In the genomic region with DNA sequence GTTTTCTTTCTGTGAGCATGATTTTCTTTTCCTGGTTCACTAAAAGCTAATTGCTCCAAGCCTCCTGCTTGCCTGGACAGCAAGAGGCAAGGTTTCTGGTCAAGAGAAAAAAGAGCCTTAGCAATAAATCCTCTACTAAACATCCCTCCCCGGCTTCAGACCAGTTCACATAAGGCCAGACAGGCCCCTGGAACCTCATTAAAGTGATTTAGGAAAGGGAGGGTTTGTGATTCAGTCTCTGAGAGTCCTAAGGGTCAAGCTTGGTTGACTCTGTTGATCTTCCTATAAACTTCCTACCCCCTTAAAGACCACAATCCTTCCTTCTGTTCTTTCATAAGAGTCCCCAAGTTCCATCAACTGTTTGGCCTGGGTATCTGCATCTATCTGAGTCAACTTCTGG, we compare ENCODE assay signal across 22 mouse cellular contexts. TPM values are rescaled to one million over a fixed set of nuclear protein-coding genes. Genes with fewer than 3 reads are reported as not detected.
DNase-seq lines count a peak whose midpoint lies in the region; ATAC-seq and TF ChIP-seq lines count a peak whose summit lies in the region.
"Had no signal": no experiment of that assay in that cellular context is flagged by ENCODE, and none has a peak within 500 bp of the region (broad histone marks: within the 10 kb centered on the region; RNA-seq: fewer than 3 reads in every experiment).

No protein-coding gene starts in this region.

- no peaks in the 10 kb centered on the region for H3K36me3 ChIP-seq in kidney, embryonic 15.5 days
- peaks cover 3% of the 10 kb centered on the region; the same call in 1 of the 2 replicates for H3K36me3 ChIP-seq in kidney, postnatal 0 days (ENCODE audit: insufficient read depth, low read length)
- H3K36me3 ChIP-seq: embryonic facial prominence, embryonic 13.5 days; embryonic facial prominence, embryonic 15.5 days; forebrain, embryonic 10.5 days; forebrain, embryonic 12.5 days had no signal

- peak; percentile 27 for DNase-seq in kidney, adult 9 months
- DNase-seq in kidney, adult 11 months = no peak
- no peak for DNase-seq in kidney, postnatal 4 days
- DNase-seq in kidney, postnatal 0 days (ENCODE audit: low spot score) = peak; percentile 66
- DNase-seq in kidney, postnatal 14 days = no peak
- DNase-seq: adrenal gland, adult 2 months; adrenal gland, postnatal 10 days; adrenal gland, postnatal 25 days; cerebellum, adult 11 months; cerebellum, adult 18-20 months; cerebellum, adult 8-10 months; cerebellum, adult 9-11 months; cerebellum, postnatal 14 days; cerebellum, postnatal 36 days; embryo, embryonic 11 days had no signal

- 0 out of 2 replicates have a peak, but pooled peaks cover 9% of the 10 kb centered on the region for H3K9me3 ChIP-seq in kidney, embryonic 15.5 days (replicated peaks)
- no peaks in the 10 kb centered on the region for H3K9me3 ChIP-seq in kidney, postnatal 0 days (replicated peaks; ENCODE audit: low read length)
- H3K9me3 ChIP-seq: embryonic facial prominence, embryonic 13.5 days; embryonic facial prominence, embryonic 15.5 days; forebrain, embryonic 10.5 days; forebrain, embryonic 12.5 days had no signal

- no peaks in the 10 kb centered on the region for H3K4me1 ChIP-seq in kidney, embryonic 15.5 days
- no peaks in the 10 kb centered on the region for H3K4me1 ChIP-seq in kidney, postnatal 0 days (replicated peaks; ENCODE audit: insufficient read depth, low read length)
- H3K4me1 ChIP-seq: embryonic facial prominence, embryonic 13.5 days; embryonic facial prominence, embryonic 15.5 days; forebrain, embryonic 10.5 days; forebrain, embryonic 12.5 days had no signal

- WGBS in kidney, embryonic 15.5 days = 4% methylated on average over 1 of the region's 1 CpGs
- WGBS in kidney, postnatal 0 days = 7% methylated on average over 1 of the region's 1 CpGs

- H3K4me3 ChIP-seq in kidney, embryonic 15.5 days (replicated peaks) = no peak overlapping the region
- no peak overlapping the region for H3K4me3 ChIP-seq in kidney, postnatal 0 days (replicated peaks; ENCODE audit: low read depth, low read length)
- H3K4me3 ChIP-seq: embryonic facial prominence, embryonic 13.5 days; embryonic facial prominence, embryonic 15.5 days; erythroblast, embryonic 14.5 days; forebrain, embryonic 10.5 days; forebrain, embryonic 12.5 days had no signal

- TF ChIP-seq CTCF in kidney, postnatal 0 days (IDR thresholded peaks at IDR 0.05; ENCODE audit: low read depth) = no peak

- no peaks in the 10 kb centered on the region for H3K27me3 ChIP-seq in kidney, embryonic 15.5 days
- no peaks in the 10 kb centered on the region for H3K27me3 ChIP-seq in kidney, postnatal 0 days (ENCODE audit: insufficient read depth, low read length)
- H3K27me3 ChIP-seq: embryonic facial prominence, embryonic 13.5 days; embryonic facial prominence, embryonic 15.5 days; forebrain, embryonic 12.5 days had no signal

- peak; percentile 84 for ATAC-seq in kidney, embryonic 15.5 days (replicated peaks; ENCODE audit: low FRiP score)
- ATAC-seq in kidney, postnatal 0 days (replicated peaks; ENCODE audit: low FRiP score, low read depth) = peak; percentile 46; the same call in 1 of the 2 replicates
- ATAC-seq: forebrain, embryonic 14.5 days had no signal

- no peak overlapping the region for H3K4me2 ChIP-seq in kidney, embryonic 15.5 days
- no peak overlapping the region for H3K4me2 ChIP-seq in kidney, postnatal 0 days (ENCODE audit: low read length)
- H3K4me2 ChIP-seq: embryonic facial prominence, embryonic 13.5 days; embryonic facial prominence, embryonic 15.5 days; forebrain, embryonic 12.5 days had no signal

- H3K9ac ChIP-seq in kidney, embryonic 15.5 days = no peak overlapping the region
- no peak overlapping the region for H3K9ac ChIP-seq in kidney, postnatal 0 days (ENCODE audit: low read depth, low read length)
- H3K9ac ChIP-seq: embryonic facial prominence, embryonic 13.5 days; embryonic facial prominence, embryonic 15.5 days; forebrain, embryonic 12.5 days had no signal

- H3K27ac ChIP-seq in kidney, embryonic 15.5 days = 0 out of 2 replicates have a peak overlapping the region, but pooled peaks have one; percentile 37
- no peak overlapping the region for H3K27ac ChIP-seq in kidney, postnatal 0 days
- H3K27ac ChIP-seq: embryonic facial prominence, embryonic 13.5 days; embryonic facial prominence, embryonic 15.5 days; forebrain, embryonic 10.5 days; forebrain, embryonic 12.5 days had no signal

RNA-seq across cellular contexts. Expression of gene Usp53, which starts 12.7 kb away (rescaled TPM):
- polyA plus RNA-seq in kidney, embryonic 15.5 days (2015; fragmentation: Nextera tagmentation; extraction: Ambion mirVana) = 10.7 and 10.8 TPM in 2 replicates
- 12.5 and 13.2 TPM in 2 replicates for polyA plus RNA-seq in kidney, postnatal 0 days (2015; fragmentation: Nextera tagmentation; extraction: Ambion mirVana)

RNA-seq across cellular contexts. Expression of gene Myoz2, which starts 37.8 kb away (rescaled TPM):
- 2.2 and 6.7 TPM in 2 replicates for polyA plus RNA-seq in kidney, embryonic 15.5 days (2015; fragmentation: Nextera tagmentation; extraction: Ambion mirVana)
- polyA plus RNA-seq in kidney, postnatal 0 days (2015; fragmentation: Nextera tagmentation; extraction: Ambion mirVana) = not detected in 2 replicates
- polyA plus RNA-seq: adrenal gland, adult 2 months; erythroblast, embryonic 14.5 days; forebrain, embryonic 10.5 days; forebrain, embryonic 12.5 days; forebrain, embryonic 14.5 days had no signal

Comparison
In these comparisons a context has a peak if more than half of its experiments do, and no peak if none do; other contexts are left out.
1. DNase-seq: peak in kidney, adult 9 months (single experiment) and kidney, postnatal 0 days (single experiment); none in kidney, adult 11 months (single experiment), kidney, postnatal 4 days (0 of 2) and kidney, postnatal 14 days (single experiment).